Mouse (Mus musculus) CH12F3 (cell line): ENCODE measurements around the gene Wbp1l.

Source experiments
- in situ Hi-C: fragments of 300-500 bp; cut with MboI; formaldehyde crosslinking; loops from 2 replicates; pipeline ENCODE4 v1.14.3; 2020; ENCODE audit warnings: low sequenced_read_pairs

Wbp1l gene

DNA sequence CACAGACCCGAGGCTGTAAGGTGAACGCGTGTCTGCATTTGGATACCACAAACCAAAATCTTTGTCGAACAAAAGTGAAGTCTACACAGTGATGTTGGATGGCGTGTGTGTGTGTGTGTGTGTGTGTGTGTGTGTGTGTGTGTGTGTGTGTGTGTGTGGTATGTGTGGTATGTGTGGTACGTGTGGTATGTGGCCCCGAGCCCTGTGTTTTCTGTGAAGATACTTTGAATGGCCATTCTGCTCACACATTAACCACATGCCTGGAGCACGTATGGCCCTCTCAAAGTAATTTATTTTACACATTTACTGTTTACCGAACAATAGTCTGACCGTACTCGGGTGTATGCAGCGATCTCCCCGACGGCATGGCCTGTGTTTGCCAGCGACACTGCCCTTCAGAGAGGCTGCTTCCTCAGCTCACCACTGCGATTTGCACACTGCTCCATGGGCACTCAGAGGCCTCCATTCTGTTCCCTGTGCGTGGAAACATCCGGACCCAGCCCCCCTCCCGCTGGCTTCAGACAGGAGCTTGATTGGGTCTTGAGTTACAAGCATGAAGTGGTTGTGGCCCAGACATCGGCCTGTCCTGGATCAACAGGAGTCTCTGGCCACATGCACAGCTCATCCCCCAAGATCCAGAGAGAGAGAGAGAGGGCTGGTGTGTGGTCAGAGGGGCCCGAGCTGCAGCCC lies 57.4 kb downstream of the Wbp1l start:
- in situ Hi-C loops, result no loop called here

DNA sequence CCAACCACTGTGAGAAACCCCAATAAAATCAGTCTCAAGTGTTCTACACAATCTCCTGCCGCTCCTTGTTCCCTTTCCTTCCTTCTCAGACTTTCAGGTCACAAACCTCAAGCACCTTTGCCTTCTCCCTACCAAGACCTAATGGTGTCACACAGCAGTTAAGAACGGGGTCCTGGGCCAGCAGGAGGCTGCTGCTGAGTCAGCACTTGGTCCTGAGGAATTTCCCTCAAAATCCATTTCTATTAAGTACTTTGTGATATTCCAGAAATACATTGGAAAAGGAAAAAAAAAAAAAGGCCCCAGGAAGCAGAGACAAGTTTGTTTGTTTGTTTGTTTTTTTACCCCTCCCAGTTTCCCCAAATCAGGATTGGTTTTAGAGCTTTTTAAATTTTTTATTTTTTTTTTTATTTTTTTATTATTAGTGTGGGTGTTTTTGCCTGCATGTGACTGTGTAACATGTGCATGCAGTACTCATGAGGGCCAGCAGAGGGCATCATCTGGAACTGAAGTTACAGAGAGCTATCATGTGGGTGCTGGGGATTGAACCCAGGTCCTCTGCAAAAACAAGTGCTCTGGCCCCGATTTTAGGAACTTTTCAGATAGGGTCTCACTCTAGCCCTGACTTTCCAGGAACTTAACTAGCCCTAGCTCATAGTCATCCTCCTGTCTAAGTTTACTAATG lies 58.6 kb downstream of the Wbp1l start:
- in situ Hi-C loops, result no loop called here

DNA sequence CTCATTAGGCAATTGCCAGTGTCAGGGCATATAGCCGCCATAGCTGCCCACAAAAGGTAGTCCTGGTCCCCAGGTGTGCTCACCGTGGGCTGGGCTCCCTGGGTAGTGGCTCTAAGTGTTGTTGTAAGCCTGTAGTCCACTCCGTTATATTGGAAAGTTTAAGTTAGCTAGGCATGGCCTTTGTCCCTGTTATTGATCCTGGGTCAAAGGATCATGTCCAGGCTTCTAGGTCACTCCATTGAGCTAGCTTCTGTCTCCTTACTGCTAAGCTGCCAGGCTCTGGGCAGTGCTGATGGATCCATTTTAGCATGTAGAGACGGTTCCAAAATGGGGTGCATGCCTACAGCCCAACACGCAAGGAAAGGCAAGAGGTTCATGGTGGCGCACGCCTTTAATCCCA lies 59.5 kb downstream of the Wbp1l start:
- in situ Hi-C loops, result no loop called here

DNA sequence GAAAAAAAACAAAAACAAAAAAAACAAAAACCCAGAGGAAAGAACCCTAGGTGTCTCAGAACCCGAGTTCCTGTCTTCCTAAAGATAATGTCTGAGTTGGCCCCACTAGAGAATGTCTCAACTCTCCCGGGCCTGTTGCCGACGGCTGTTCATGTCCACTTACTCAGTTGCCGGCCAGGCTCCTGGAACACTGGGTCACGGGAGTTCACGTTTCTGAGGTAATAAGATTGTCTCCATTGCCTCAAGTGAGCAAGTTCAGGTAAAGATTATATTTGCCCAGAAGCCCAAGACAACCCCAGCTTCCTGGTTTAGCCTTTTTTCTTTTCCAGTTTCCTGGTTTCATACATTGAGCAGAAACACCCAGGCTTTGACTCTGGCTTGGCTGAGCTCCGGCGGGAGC lies 60.0 kb downstream of the Wbp1l start:
- in situ Hi-C loops, result no loop called here

DNA sequence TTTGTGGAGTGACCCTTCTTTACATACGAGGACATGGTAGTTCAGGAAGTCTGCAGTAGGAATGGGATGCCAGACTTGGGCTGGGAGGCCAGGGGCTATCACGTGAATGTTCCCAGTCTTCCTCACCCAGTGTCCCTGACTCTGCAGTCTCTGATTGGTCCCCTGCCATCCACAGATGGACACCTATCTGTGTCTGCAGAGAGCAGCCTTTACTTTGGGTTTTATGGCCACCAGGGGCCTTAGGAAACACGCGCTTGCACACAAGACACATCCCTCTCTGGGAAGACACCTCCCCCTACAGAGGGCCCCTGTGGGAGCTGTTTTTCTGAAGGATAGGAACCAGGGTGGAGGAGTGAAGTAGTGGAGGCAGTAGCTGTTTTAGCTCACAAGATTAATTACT lies 62.6 kb downstream of the Wbp1l start:
- in situ Hi-C loops, result loop anchor here (10.0 kb wide), 1 partner anchor 213 kb away; no protein-coding TSS in a partner anchor

DNA sequence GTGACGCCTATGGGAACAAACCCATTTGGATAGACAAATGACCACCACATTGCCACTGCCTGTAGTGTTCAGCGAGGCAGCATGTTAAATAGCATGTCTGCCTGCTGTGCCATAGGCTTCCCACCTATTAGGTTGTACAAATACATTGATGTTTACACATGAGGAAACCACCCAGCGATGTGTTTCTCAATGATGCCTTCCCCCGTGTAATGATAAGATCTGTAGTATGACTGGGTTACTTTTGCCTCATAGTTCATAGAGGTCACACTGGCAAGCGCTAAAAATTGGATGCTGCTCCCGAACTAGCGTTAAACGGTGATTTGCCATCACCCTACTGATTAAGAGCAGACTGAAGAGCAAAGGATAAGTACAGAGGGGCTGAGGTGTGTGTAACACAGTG lies 63.3 kb downstream of the Wbp1l start:
- in situ Hi-C loops, result loop anchor here (10.0 kb wide), 1 partner anchor 213 kb away; no protein-coding TSS in a partner anchor

DNA sequence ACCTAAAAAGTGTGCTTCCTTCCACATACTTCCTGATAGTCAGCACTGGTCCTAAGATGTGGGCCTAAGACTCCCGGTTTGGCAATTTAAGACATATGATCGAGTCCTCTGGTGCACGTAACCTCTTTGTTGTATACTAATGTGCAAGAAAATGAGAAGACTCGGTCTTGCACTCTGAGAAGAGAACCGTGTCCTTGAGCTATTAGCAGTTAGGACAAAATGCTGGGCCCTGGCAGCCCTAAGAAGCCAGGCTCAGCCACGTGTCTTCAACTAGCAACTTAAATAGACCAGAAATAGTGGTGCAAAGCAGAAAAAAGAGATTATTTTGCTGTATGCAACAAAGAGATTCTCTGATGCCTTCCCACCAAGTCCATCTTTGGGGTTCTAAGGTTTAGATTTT lies 63.9 kb downstream of the Wbp1l start:
- in situ Hi-C loops, result loop anchor here (10.0 kb wide), 1 partner anchor 212 kb away; no protein-coding TSS in a partner anchor

DNA sequence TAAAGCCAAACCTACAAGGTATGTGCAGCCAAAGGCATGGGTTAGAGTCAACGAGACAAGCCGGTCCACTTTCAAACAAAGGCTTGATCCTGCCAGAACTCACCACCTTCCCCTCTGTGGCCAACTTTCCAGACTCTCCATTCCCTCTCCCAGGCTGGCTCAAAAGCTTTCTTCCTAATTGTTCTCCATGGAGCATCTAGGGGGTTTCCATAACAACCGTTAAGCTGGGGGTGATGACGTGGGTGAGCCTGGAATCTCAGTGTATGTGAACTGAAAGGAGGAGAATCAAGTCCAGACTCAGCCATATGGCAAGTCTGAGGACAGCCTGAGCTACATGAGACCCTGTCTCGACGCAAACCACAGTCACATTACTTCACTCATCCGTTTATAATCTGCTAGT lies 66.6 kb downstream of the Wbp1l start:
- in situ Hi-C loops, result loop anchor here (5.0 to 10.0 kb wide), 2 partner anchors 77 to 209 kb away; no protein-coding TSS in a partner anchor

DNA sequence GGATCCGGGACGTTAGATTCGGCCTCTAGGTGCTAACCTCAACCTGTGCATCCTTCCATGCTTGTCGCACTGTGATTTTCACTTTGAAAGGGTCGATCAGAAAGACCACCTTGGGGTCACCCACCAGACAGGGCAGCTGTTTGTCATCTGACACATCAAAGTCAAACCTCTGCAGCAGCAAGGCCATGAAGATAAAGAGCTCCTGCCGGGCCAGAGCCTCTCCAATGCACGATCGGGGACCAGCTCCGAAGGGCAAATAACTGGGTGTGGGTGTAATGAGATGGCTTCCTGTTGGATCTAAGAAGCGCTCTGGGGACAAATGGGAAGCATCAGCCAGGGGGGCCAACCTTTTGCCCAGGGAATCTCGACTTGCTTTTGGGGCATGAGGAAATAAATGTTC lies 68.4 kb downstream of the Wbp1l start:
- in situ Hi-C loops, result loop anchor here (5.0 to 10.0 kb wide), 2 partner anchors 75 to 208 kb away; no protein-coding TSS in a partner anchor

DNA sequence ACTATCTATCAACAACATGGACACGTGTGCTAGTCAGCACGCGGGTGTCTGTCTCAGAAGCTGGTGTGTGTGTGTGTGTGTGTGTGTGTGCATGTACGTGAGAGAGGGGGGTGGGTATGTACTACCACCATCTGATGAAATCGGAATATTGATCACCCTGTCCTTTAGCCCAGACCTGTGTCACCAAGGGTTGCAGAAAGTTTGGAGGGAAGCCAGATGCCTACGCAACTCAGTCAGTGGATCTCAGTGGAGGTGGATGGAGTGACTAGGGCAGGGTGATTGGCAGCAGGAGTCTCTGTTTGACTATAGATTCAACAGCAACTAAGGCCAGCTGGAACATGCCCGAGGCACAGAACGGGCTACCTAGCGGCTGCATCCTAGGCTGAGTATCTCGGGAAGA lies 69.4 kb downstream of the Wbp1l start:
- in situ Hi-C loops, result loop anchor here (5.0 to 10.0 kb wide), 2 partner anchors 74 to 207 kb away; no protein-coding TSS in a partner anchor

DNA sequence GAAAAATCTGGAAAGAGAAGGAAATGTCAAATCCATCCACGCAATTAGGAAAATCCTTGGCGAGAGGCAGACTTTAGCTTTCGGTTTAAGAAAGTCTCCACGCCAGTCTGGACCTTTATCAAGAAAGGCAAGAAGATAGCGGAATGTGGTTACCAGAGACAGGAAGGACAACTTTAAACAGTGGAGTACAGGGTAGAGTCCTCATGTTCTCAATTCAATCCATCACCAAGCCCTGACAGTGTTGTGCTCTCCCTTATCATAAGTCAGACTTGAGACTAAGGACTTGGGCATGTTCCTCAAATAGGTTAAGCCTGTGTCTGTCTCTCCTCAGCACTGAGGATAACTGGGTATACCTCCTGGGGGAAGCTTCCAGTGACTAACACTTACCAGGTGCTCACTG lies 70.9 kb downstream of the Wbp1l start:
- in situ Hi-C loops, result loop anchor here (5.0 to 10.0 kb wide), 3 partner anchors 72 to 325 kb away; no protein-coding TSS in a partner anchor

DNA sequence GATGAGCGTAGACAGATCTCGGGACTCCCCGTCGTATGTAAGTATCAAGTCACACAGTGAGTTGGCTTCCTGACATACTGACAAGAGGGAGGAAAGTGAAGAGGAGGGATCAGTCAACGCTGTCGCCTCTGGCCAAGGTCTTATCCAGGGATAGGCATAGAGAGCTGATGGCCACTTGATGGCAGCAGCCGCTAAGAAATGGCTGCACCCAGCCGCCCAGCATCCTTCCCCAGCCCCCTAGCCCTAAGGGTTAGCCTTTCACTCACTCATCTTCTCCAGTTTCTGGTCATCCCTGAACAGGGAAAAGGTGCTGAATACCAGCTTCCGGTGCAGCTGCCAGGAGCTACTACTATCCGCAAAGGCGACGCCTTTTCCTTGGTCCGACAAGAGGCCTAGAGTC lies 71.8 kb downstream of the Wbp1l start:
- in situ Hi-C loops, result loop anchor here (10.0 kb wide), 1 partner anchor 324 kb away; no protein-coding TSS in a partner anchor

DNA sequence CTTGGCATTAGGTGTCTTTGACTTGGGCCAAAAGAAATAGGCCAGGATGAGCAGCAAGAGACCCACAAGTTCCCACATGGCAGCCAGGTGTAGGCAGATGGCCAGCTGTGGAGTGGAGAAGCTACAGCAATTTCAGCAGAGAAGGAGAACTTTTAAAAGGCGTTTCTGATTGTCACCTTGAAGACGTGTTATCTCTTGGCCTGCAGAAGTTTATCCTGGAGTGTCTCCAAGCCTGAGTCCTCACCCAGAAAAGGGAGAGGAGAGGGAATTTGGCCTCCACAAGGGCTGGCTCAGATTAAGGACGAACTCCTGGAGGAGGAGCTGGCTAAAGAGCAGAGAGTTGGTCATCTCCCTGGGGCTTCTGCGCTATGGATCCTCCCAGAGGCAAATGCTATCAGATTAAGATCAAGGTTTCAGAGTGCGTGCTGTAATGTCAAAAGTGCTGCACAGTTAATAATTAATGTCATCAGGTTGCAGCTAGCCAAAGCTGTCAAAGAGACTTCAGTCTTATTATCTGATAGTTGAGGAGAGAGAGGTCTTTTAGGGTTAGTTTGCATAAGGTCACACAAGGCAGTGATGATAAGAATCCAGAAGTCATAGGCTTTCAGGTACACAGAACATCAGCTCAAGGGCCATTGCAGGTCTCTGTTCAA lies 74.0 kb downstream of the Wbp1l start, which contains the start of gene Cyp17a1:
Cyp17a1 (minus strand) TSS at position 407 of the 653 bp plus-strand sequence.
- in situ Hi-C loops, result loop anchor here (10.0 kb wide), 1 partner anchor 322 kb away; no protein-coding TSS in a partner anchor

DNA sequence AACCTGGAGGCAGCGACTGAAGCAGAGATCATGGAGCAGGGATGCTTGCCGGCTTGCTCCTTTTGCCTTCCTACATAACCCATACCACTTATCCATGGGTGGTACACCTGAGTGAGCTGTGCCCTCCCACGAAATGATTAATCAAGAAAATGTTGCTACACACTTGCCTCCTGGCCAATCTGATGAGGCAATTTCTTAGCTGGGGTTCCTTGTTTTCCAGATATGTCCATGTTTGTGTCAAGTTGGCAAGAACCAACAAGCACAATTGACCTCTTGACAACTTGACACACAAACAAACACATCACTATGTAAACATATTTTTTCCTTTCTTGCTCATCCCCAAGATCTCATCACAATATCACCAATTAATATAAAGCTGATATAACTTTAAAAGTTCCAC lies 76.8 kb downstream of the Wbp1l start:
- in situ Hi-C loops, result loop anchor here (10.0 kb wide), 1 partner anchor 319 kb away; no protein-coding TSS in a partner anchor

DNA sequence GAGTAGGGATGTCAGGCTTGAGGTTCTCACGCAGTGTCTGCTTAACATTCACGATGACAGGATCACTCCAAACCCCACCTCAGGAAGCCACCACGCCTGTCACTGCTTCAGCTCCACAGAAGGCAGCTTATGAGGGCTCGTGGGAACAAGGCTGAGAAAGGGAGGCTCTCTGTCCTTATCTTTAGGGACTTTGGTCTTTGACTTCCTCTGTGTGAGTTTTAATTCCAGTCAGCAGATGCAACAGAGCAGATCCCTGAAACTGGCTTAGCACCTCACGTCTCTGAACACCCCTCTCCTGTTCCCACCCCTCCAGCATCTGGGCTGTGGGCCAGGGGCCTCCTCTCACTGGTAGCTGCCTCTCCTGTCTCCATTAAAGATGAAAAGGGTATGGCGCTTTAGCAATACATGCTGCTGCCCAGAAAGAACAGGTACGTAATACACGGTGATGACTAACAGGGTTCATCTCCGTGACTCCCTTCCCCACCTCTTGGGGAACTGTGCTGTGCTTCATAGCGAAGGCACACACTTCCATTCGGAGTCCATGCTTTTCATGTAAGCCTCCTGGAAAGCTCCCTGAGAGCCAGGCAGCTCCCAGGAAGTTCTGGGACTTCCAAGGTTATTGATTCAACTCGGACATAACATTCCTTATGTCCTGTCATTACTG lies 81.0 kb downstream of the Wbp1l start:
- in situ Hi-C loops, result loop anchor here (10.0 kb wide), 1 partner anchor 315 kb away; no protein-coding TSS in a partner anchor

DNA sequence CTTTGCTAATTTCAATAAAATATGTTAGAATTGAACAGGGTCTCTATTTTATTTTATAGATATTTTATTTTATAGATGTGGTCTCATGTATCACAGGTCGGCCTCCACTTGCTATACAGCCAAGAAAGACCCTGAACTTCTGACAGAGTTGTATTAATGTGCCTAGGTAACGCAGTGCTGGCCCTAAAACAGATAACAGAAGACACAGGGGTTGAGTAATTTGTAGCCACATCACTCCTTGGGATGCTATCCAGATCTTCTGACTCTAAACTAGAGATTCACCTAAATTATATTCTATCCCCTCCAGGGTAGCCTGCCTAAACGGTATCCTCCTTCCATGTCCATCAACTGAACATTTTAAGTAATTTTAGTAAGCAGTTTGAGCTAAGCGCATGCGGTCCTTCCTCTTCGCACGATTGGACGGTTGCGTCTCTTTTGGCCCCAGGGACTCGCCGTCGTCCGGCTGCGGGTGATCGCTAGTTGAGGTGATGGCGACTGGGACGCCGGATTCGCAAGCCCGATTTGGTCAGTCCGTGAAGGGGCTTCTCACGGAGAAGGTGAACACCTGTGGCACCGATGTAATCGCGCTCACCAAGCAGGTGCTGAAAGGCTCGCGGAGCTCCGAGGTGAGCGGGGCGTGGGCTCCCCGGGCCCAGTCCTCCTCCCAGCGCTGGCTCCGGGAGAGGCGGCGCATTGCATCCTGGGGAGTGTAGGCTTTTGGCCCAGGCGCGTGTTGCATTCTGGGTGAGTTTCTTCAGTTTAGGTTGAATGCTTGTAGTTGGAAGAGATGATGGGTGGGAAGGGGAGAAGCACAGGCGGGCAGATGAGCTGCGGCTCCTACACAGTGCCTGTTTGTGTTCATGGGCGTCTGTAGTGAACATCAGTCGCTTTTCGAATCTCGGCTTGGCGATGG lies 90.8 kb downstream of the Wbp1l start, which contains the start of gene Borcs7:
Borcs7 (plus strand) TSS at position 447 of the 913 bp plus-strand sequence.
- in situ Hi-C loops, result no loop called here

DNA sequence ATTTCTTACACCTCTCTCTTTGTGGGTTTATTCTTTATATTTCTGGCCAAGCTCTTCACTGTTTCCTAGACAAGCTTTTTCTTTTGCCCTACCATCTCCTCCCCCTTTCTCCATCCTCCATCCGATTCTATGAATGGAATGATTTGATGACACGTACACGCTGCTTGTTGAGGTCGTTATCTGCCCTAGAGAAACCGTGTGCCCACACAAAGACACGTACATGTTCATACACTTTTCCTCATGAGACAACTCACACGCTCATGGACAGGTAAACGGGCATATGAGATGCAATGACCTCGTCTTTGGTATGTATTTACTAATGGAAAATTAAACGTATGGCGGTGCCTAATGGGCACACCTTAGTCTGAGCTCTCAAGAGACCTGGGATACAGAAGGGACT lies 91.5 kb downstream of the Wbp1l start:
- in situ Hi-C loops, result no loop called here

DNA sequence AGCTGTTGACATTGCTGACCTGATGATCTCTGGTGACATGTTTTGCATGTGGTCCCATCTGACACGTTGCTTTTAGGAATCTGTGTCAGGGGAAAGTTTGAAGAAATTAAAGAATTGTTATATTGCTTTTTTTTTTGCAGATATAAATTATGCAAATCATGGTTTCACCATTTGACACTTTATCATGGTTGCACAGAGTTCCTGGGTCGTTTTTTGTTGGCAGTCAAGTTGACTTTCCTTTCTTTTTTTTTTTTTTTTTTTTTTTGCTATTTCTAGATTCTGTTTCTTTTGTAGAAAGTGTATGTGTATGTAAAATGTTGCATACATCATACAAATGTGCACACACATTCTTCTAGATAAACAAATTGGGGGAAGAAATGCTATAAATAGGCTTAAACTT lies 92.2 kb downstream of the Wbp1l start:
- in situ Hi-C loops, result no loop called here

DNA sequence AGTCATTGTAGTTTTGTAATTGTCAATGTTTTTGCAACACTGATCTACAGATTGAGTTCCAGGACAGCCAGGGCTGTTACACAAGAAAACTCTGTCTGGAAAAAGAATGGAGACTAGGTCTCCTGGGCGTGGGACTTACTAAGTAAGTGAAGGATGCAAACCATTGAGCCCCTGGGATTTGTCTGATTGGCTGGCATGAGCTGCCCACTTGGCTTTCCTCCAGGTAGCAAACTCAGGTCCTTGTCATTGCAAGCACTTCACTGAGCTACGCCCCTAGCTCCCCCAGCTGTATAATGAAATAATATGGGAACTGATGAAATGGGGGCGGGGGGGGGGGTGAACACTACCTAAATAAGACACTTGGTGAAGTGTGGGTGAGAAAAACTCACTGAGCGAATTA lies 94.3 kb downstream of the Wbp1l start:
- in situ Hi-C loops, result no loop called here

DNA sequence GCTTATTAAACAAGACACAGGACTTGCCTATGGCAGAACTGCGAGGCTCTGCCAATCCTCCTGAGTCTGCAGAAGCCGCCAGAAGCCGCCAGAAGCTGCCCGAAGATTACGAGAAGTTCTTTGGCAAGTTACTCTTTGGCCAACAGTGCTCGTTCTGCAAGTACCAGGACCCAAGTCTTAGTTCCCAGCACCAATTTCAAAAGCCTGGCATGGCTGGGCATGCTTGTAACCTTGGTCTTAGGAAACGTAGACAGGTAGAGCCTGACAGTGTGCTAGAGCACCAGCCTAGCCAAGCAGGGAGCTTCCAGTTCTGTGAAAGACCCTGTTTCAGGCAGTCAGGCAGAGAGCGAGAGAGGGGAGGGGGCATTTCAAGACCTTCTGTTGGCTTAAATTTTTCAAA lies 97.6 kb downstream of the Wbp1l start:
- in situ Hi-C loops, result no loop called here
